Mouse (Mus musculus) bone marrow macrophage, adult 2 months (primary cell): ENCODE results near the gene Srsf2. TPM values are rescaled to one million over a fixed set of nuclear protein-coding genes. Genes with fewer than 3 reads are reported as not detected.
"Not testable (repeated sequence)": the region's sequence is repeated elsewhere in the genome, so short reads cannot be mapped to it uniquely, and the experiment has no call there.

ENCODE experiments used
- H3K27ac ChIP-seq: 2 replicates; pipeline ENCODE4 v1.5.1; 2012; ENCODE audit warnings: low read depth, low read length; ENCODE audit not compliant: insufficient read depth
- H3K4me1 ChIP-seq: 2 replicates; pipeline ENCODE4 v1.6.1; 2012; ENCODE audit warnings: low read length; ENCODE audit not compliant: control insufficient read depth, insufficient read depth
- H3K4me3 ChIP-seq: 2 replicates; pipeline ENCODE4 v1.5.1; 2012; ENCODE audit warnings: mild to moderate bottlenecking, low read length, moderate library complexity; ENCODE audit not compliant: insufficient read depth
- CTCF ChIP-seq: IDR thresholded peaks from 2 replicates; pipeline ENCODE4 v1.5.1; 2012; ENCODE audit warnings: low read depth, mild to moderate bottlenecking, low read length, moderate library complexity
- POLR2A ChIP-seq: IDR thresholded peaks from 2 replicates; pipeline ENCODE4 v1.6.1; 2012; ENCODE audit warnings: mild to moderate bottlenecking, low read depth, low read length, borderline replicate concordance
- polyA plus RNA-seq: library from polyadenylated mRNA; stranded (reverse); fragments of >200 nt; gene quantifications from 2 replicates; pipeline ENCODE4 v1.2.4, GENCODE M21; 2012; ENCODE audit not compliant: missing spikeins, insufficient read depth, insufficient read length

Srsf2 gene
- polyA plus RNA-seq, result 259 and 286 TPM in 2 replicates

- H3K4me1 ChIP-seq, result peaks cover 12% of the 10 kb centered on the region
- TF ChIP-seq CTCF, result no peak
- peak; percentile 96 for TF ChIP-seq POLR2A
- peak within 1 kb of the TSS; percentile 97 for H3K4me3 ChIP-seq
- peak within 1 kb of the TSS; percentile 97 for H3K27ac ChIP-seq
These were observed at the start of gene Srsf2 for GRCm38 (mm10) chr11:116852891-116853511. Gene Srsf2, minus strand, starts transcription at chr11:116853094.

GRCm38 (mm10) chr11:116902588-116902987, 49.7 kb upstream of the Srsf2 start:
- not testable (repeated sequence) for H3K4me3 ChIP-seq, H3K27ac ChIP-seq

GRCm38 (mm10) chr11:116899247-116899646, 46.4 kb upstream of the Srsf2 start:
- no peak overlapping the region for H3K27ac ChIP-seq
- no peak for TF ChIP-seq POLR2A
- no peaks in the 10 kb centered on the region for H3K4me1 ChIP-seq
- H3K4me3 ChIP-seq, result no peak overlapping the region

More at GRCm38 (mm10) chr11:116902588-116902987, 49.7 kb upstream of the Srsf2 start:
- not testable (repeated sequence) for H3K4me1 ChIP-seq

GRCm38 (mm10) chr11:116895402-116895801, 42.5 kb upstream of the Srsf2 start:
- TF ChIP-seq CTCF (no peak), POLR2A (no peak)
- no peak overlapping the region for H3K4me3 ChIP-seq
- no peaks in the 10 kb centered on the region for H3K4me1 ChIP-seq
- H3K27ac ChIP-seq, result no peak overlapping the region

GRCm38 (mm10) chr11:116893532-116894442, 40.9 kb upstream of the Srsf2 start:
- Histone ChIP-seq H3K27ac (no peak overlapping the region), H3K4me1 (no peaks in the 10 kb centered on the region), H3K4me3 (no peak overlapping the region)
- TF ChIP-seq POLR2A (no peak), CTCF (no peak)

GRCm38 (mm10) chr11:116887136-116887535, 34.2 kb upstream of the Srsf2 start:
- no peak for TF ChIP-seq CTCF
- no peak for TF ChIP-seq POLR2A
- H3K4me1 ChIP-seq, result no peaks in the 10 kb centered on the region
- H3K4me3 ChIP-seq, result no peak overlapping the region
- no peak overlapping the region for H3K27ac ChIP-seq

GRCm38 (mm10) chr11:116885275-116886151, 32.6 kb upstream of the Srsf2 start:
- H3K27ac ChIP-seq, result no peak overlapping the region
- no peaks in the 10 kb centered on the region for H3K4me1 ChIP-seq
- TF ChIP-seq POLR2A, result no peak
- TF ChIP-seq CTCF, result peak; percentile 65
- 0 out of 2 replicates have a peak overlapping the region, but pooled peaks have one; percentile 32 for H3K4me3 ChIP-seq

- Histone ChIP-seq H3K27ac (no peak overlapping the region), H3K4me1 (no peaks in the 10 kb centered on the region), H3K4me3 (no peak overlapping the region)
- TF ChIP-seq CTCF (no peak), POLR2A (no peak)
These were observed 31.2 kb upstream of the Srsf2 start for GRCm38 (mm10) chr11:116884061-116884460.

- no peak overlapping the region for H3K4me3 ChIP-seq
- H3K27ac ChIP-seq, result no peak overlapping the region
- TF ChIP-seq CTCF, result no peak
- TF ChIP-seq POLR2A, result no peak
- no peaks in the 10 kb centered on the region for H3K4me1 ChIP-seq
These were observed 29.6 kb upstream of the Srsf2 start for GRCm38 (mm10) chr11:116882446-116882845.
